Mouse (Mus musculus) spleen, adult 2 months (tissue): Measurements from ENCODE around the gene Olfr12.

Experiments
- CTCF ChIP-seq: fragments of 200-500 bp; IDR thresholded peaks from 2 replicates; pipeline ENCODE4 v1.5.1; 2011; ENCODE audit warnings: mild to moderate bottlenecking, inconsistent platforms; ENCODE audit not compliant: insufficient read depth, insufficient read length, insufficient replicate concordance; ENCODE audit errors: extremely low read depth
- POLR2A ChIP-seq: fragments of 200-500 bp; IDR thresholded peaks from 2 replicates; pipeline ENCODE4 v1.6.1; 2011; ENCODE audit warnings: low read depth, low read length, inconsistent platforms

GRCm38 (mm10) chr1:92628227-92628626, 10.6 kb downstream of the Olfr12 start:
- no peak for TF ChIP-seq CTCF
- TF ChIP-seq POLR2A = no peak
